Mouse (Mus musculus) monocyte, adult 59 days (primary cell): ENCODE results near the gene Taldo1. TPM values are rescaled to one million over a fixed set of nuclear protein-coding genes. Genes with fewer than 3 reads are reported as not detected.

Experiments used
- total RNA-seq, 2 experiments: library from RNA; stranded (reverse); gene quantifications; one replicate each; pipeline ENCODE4 v1.2.4; 2023

The Taldo1 gene
- total RNA-seq = 100 to 1,000 TPM; 469 to 488 TPM

DNA sequence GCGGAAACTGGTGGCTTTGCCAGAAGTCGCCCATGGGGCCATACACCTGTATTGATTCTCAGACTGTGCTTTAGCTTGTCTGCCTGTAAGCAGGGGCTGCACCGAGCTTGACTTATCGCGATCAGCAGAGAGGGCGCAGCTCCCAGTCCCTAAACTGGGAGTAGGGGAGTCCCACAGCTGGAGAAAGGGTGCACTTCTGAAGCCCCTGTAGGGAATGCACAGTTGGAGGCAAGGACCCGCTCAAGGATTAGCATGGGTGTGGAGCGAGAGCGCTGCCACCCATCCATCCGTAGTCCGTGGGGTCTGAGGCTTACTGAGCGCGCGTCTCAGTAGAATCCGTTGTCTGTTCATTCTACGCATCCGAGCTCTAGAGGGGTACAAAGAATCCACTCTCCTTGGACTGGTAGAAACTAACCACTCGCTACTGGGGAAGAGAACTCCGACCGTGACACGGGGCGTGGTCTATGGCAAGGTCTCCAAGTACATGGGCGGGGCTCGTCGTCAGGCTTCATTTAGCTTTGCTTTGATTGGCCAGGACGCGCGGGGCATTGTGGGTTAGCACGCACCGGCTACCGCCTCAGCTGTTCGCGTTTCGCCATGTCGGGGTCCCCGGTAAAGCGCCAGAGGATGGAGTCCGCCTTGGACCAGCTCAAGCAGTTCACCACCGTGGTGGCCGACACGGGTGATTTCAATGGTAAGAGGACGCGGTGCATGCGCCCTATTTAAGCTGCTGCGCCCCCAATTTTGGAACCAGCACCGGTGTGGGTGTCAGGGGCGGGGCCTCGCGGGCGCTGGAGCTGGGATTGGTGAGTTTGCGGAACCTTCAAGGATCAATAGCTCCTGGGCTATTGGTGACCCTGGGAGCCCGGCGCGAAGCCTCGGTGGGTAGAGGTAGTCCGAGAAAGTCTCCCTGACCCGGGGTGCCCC is at the start of gene Taldo1:
Taldo1 (plus strand) TSS at position 575 of the 927 bp plus-strand sequence.

DNA sequence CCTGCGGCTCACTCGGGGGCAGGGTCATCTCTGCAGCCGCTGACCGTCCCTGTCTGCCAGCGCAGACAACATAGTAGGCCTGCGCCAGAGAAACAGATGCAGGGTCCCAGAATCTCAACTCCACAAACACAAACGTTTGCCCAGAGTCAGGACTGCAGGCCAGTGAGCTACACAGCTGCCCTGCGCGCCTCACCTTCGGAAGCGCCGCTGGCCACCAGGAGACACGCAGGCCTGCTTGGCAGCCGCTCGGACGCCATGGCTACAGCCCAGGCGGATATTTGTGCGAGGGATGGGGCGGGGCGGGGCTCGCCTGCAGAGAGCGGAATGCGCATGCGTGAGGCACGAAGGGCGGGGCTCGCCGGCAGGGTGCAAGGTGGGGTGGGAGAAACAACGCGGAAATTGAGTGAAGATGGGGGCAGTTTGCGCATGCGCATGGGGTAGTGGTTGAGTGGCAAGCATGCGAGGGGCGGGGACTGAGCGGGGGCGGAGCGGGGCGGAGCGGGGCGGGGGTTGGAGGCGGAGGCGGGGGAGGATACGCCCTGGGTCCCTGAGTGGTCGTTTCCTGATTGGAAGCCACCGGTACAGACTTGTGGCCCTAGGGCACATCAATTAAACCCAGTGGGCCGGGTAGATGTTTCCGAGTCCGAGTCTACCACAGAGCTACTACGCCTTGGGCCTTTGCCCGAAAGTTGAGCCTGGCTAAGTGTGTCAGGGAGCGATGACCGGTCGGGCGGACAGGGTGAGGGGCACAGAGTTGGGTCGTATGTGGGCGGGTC is 22.0 kb downstream of the Taldo1 start, which contains the start of gene Gatd1:
Gatd1 (minus strand) TSS at position 328 of the 776 bp plus-strand sequence.

DNA sequence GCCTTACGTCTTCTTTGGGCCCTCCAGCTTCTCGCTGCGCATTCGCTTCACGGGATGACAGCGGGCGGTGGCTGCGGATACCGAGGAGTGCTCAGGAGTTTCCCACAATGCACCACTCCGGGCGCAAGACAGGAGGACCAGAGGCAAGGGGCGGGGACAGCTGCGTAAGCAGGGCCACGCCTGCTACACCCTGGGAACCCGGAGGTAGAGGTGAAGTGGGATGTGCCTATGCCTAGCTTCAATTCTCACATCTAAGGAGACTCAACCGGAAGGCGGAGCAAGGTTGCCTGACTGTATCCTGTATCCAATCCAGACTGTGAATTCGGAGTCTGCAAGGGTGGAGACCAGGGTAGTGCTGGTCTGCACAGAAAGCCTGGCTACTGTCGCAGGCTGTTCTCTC is 37.3 kb downstream of the Taldo1 start, which contains the start of gene Cend1:
Cend1 (minus strand) TSS at position 182 of the 400 bp plus-strand sequence.

DNA sequence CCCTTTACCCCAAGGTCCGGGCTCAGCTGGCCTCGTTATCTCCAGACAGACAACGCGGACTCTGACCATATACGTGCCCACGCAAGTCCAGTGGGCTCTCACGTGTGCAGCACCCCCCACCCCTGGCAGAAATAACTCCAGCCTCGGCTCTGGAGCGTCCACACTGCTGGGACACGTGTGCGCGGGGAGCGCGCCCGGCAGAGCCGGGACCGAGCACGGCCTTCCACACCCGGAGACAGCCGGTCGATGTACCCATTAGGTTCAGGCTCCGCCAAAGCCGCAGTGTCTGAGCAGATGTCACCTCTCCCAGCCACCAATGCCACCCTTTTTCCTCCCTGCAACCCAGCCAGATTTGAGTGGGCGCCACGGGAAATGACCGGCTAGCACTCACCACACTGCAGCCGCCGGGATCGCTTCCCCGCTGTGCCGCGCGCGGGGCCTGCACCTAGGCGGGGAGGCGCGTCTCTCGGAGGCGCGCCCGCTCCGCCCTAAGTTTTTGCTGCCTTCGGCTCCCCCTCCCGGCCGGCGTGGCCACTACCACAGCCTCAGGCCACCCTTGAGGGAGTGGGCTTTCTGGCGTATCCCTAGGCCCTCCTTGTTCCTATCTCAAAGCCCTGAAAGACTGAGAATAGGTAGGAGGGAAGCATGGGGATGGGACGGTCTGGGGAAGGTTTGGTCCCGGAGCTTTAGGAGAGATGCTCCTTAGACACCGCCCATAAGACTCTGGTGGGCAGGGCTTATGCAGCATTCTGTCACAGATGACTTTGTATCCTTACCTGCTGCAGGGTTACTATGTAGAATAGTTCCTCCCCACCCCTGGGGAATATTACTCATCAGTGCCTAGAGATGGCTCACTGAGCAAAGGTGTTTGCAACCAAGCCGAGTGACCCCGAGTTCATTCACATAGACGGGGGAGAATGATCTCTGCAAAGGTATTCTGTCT is 45.5 kb downstream of the Taldo1 start, which contains the start of gene Slc25a22:
Slc25a22 (minus strand) TSS at position 715 of the 943 bp plus-strand sequence.

DNA sequence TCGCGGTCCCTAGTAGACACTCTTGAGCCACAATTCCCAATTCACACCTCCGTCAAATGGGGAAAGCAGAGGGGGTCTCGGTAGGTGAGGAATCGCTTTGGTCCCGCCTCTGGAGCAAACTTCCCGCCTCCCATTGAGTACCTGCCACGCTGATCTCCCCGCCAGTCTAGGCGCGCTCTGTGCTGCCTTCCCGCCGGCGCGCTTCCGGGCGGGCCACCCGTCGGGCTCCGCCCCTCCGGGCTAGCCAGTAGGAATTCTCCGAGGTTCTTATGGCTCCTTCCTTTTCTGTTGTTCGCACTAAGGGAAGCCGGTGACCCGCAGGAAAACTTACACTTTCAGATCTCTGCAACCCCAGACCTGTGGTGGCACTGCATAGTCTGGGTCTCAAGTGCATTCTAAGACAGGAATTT is 51.8 kb downstream of the Taldo1 start, which contains the start of gene Pidd1:
Pidd1 (minus strand) TSS at position 198 of the 410 bp plus-strand sequence.

DNA sequence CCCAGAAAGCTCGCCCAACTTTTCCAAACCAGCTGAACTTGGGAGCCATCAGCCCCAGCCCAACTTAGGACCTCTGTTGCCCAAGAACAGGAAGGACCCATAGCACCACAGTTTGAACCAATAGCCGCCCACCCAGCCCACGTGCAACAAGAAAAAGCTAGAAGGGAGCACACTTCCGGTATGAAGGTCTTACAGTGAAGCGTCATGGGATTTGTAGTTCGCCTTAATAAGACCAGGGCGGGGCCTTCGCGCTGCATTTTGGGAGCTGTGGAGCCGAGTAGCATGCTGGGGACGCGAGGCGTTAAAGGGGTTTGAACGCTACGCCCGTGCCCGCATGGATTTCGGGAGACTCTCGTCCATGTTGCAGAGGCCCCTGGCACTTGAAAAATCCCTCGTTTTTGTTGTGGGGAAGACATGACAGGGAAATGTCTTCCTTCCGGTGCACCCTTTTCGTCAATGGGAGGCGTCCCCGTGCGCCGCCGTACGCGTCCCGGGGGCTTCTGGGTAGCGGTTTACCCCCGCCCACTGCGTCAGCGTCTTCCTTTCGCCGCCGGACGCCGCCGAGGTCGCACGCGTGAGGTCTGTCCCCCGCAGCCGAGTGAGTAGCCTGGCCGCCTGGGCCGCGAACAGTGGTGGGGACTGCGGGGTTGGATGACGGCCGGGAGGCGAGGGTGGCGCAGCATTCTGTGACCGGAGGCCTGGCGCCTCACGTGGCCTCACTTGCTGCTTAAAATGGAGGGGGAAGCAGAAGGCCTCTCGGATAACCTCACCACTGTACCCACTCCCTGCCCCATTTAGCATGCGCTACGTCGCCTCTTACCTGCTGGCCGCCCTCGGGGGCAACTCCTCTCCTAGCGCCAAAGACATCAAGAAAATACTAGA is 55.4 kb downstream of the Taldo1 start, which contains the start of gene Rplp2:
Rplp2 (plus strand) TSS at position 261 of the 882 bp plus-strand sequence.

Other genes starting within 250 kb of the Taldo1 start
- gene Rnh1, start 219.3 kb upstream of the Taldo1 start, total RNA-seq = 100 to 1,000 TPM; 144 to 160 TPM
- gene Hras, start 198.2 kb upstream of the Taldo1 start, total RNA-seq = 10 to 100 TPM; 24.5 to 27.3 TPM
- 1 to 10 TPM; 5.6 to 6.2 TPM for gene Lrrc56, start 198.0 kb upstream of the Taldo1 start, total RNA-seq
- not detected for gene Lmntd2, start 178.1 kb upstream of the Taldo1 start, total RNA-seq
- 1 to 10 TPM; 1.8 to 2.8 TPM for gene Rassf7, start 176.3 kb upstream of the Taldo1 start, total RNA-seq
- 100 to 1,000 TPM; 109 to 116 TPM for gene Phrf1, start 163.4 kb upstream of the Taldo1 start, total RNA-seq
- gene Irf7, start 125.7 kb upstream of the Taldo1 start, total RNA-seq = 100 to 1,000 TPM; 105 to 145 TPM
- not detected for gene Cdhr5, start 115.4 kb upstream of the Taldo1 start, total RNA-seq
- not detected for gene Sct, start 113.1 kb upstream of the Taldo1 start, total RNA-seq
- gene Drd4, start 100.2 kb upstream of the Taldo1 start, total RNA-seq = not detected
- 10 to 100 TPM; 30.2 to 30.5 TPM for gene Deaf1, start 64.5 kb upstream of the Taldo1 start, total RNA-seq
- gene Tmem80, start 64.5 kb upstream of the Taldo1 start, total RNA-seq = 1 to 10 TPM; 5.4 to 7.1 TPM
- gene Eps8l2, start 53.3 kb upstream of the Taldo1 start, total RNA-seq = not detected
- gene Gatd1, start 21.9 kb downstream of the Taldo1 start, total RNA-seq = 10 to 100 TPM; 28.9 to 32.7 TPM
- not detected for gene Cend1, start 37.3 kb downstream of the Taldo1 start, total RNA-seq
- 10 to 100 TPM; 34.3 to 35.9 TPM for gene Slc25a22, start 45.7 kb downstream of the Taldo1 start, total RNA-seq
- 1 to 10 TPM; 2.6 to 3.8 TPM for gene Pidd1, start 51.8 kb downstream of the Taldo1 start, total RNA-seq
- 1,000 to 10,000 TPM; 1,146 to 1,432 TPM for gene Rplp2, start 55.2 kb downstream of the Taldo1 start, total RNA-seq
- gene Pnpla2, start 63.0 kb downstream of the Taldo1 start, total RNA-seq = 100 to 1,000 TPM; 126 to 136 TPM
- 10 to 100 TPM; 15.0 to 17.3 TPM for gene Cracr2b, start 68.9 kb downstream of the Taldo1 start, total RNA-seq
- 10 to 100 TPM; 17.8 to 21.7 TPM for gene Cd151, start 75.2 kb downstream of the Taldo1 start, total RNA-seq
- gene Polr2l, start 82.9 kb downstream of the Taldo1 start, total RNA-seq = 10 to 100 TPM; 16.3 to 17.3 TPM
- gene Tspan4, start 83.0 kb downstream of the Taldo1 start, total RNA-seq = 10 to 100 TPM; 34.5 to 39.3 TPM
- gene Chid1, start 147.7 kb downstream of the Taldo1 start, total RNA-seq = 10 to 100 TPM; 31.4 to 38.5 TPM
- gene Ap2a2, start 170.0 kb downstream of the Taldo1 start, total RNA-seq = 100 to 1,000 TPM; 129 to 148 TPM